8 mouse cellular contexts compared by ENCODE assay signal in the genomic region with DNA sequence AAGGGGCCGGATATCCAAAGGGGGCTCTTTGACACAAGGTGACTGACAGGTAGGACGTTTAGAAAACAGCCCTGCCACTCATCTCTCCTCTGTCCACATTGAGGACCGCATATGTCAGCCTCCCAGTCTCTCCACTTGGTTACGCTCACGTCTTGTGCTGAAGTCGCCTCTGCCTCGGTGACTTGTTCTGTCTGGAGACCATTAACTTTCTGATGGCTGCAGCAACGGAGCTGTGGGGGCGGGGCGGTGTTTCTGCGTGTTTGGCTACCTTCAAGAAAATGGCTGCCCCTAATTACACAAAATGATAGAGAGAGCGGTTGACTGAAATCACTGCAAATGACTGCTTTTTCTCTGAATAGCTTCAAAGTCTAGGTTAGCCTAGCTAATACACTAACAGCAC. TPM values are rescaled to one million over a fixed set of nuclear protein-coding genes. Genes with fewer than 3 reads are reported as not detected.
DNase-seq lines count a peak whose midpoint lies in the region; ATAC-seq and TF ChIP-seq lines count a peak whose summit lies in the region.

No protein-coding gene starts in this region.

- H3K4me3 ChIP-seq in forebrain, embryonic 12.5 days (replicated peaks): peak overlapping the region; percentile 25
- H3K4me3 ChIP-seq in stomach, embryonic 16.5 days (replicated peaks; ENCODE audit: low read length): peak overlapping the region; percentile 7; the same call in 1 of the 2 replicates
- H3K4me3 ChIP-seq in gastrocnemius, adult 2 months: no peak overlapping the region

- TF ChIP-seq CTCF in gastrocnemius, adult 2 months (IDR thresholded peaks at IDR 0.05): no peak

- H3K4me1 ChIP-seq in forebrain, embryonic 12.5 days: peaks cover 13% of the 10 kb centered on the region
- no peaks in the 10 kb centered on the region for H3K4me1 ChIP-seq in stomach, embryonic 16.5 days (ENCODE audit: control insufficient read depth, insufficient read depth, low read length)

- H3K27me3 ChIP-seq in forebrain, embryonic 12.5 days: peaks cover 7% of the 10 kb centered on the region; the same call in 1 of the 2 replicates
- peaks cover 11% of the 10 kb centered on the region for H3K27me3 ChIP-seq in stomach, embryonic 16.5 days (ENCODE audit: control insufficient read depth, insufficient read depth, low read length)

- H3K36me3 ChIP-seq in forebrain, embryonic 12.5 days (replicated peaks): no peaks in the 10 kb centered on the region
- H3K36me3 ChIP-seq in stomach, embryonic 16.5 days (ENCODE audit: control insufficient read depth, insufficient read depth, low read length): no peaks in the 10 kb centered on the region

- WGBS in forebrain, embryonic 12.5 days: 7% methylated on average over 12 of the region's 12 CpGs
- 15% methylated on average over 12 of the region's 12 CpGs for WGBS in stomach, embryonic 16.5 days

- 0 out of 2 replicates have a peak, but pooled peaks cover 4% of the 10 kb centered on the region for H3K9me3 ChIP-seq in forebrain, embryonic 12.5 days
- H3K9me3 ChIP-seq in stomach, embryonic 16.5 days (replicated peaks; ENCODE audit: control insufficient read depth, low read length): 0 out of 2 replicates have a peak, but pooled peaks cover 4% of the 10 kb centered on the region

- intact Hi-C loops in gastrocnemius, adult 2 months (cut with DNase I): no loop called here

- peak; percentile 6 for DNase-seq in adrenal gland, postnatal 10 days
- no peak for DNase-seq in adrenal gland, postnatal 36 days
- DNase-seq in layer of hippocampus, postnatal 14 days (ENCODE audit: low spot score in 2 of 2): peak; percentile 12 to 19
- DNase-seq in layer of hippocampus, adult 9-11 months: no peak
- DNase-seq in liver: peak; percentile 5
- no peak for DNase-seq in gastrocnemius, adult 2 months

- peak overlapping the region; percentile 33; the same call in 1 of the 2 replicates for H3K9ac ChIP-seq in forebrain, embryonic 12.5 days
- H3K9ac ChIP-seq in stomach, embryonic 16.5 days (ENCODE audit: low read length): no peak overlapping the region

- H3K27ac ChIP-seq in forebrain, embryonic 12.5 days: no peak overlapping the region
- no peak overlapping the region for H3K27ac ChIP-seq in stomach, embryonic 16.5 days (ENCODE audit: low read length)
- no peak overlapping the region for H3K27ac ChIP-seq in gastrocnemius, adult 2 months

- ATAC-seq in forebrain, embryonic 12.5 days (ENCODE audit: low FRiP score): peak; percentile 64; the same call in 1 of the 2 replicates
- ATAC-seq in stomach, embryonic 16.5 days (ENCODE audit: insufficient read depth, low FRiP score): no peak

- H3K4me2 ChIP-seq in forebrain, embryonic 12.5 days: peak overlapping the region; percentile 58
- H3K4me2 ChIP-seq in stomach, embryonic 16.5 days (ENCODE audit: low read depth, low read length): peak overlapping the region; percentile 27

RNA-seq across cellular contexts. Expression of gene Gm5617, which starts 43.4 kb away (rescaled TPM):
- 10 to 100 TPM; 52.7 to 58.4 TPM for total RNA-seq in adrenal gland, postnatal 10 days (2021)
- total RNA-seq in adrenal gland, postnatal 36 days (2021): 10 to 100 TPM; 36.7 to 62.8 TPM
- total RNA-seq in layer of hippocampus, postnatal 14 days (2021): 10 to 100 TPM; 11.2 to 14.2 TPM
- 37.0 and 39.1 TPM in 2 replicates for polyA plus RNA-seq in forebrain, embryonic 12.5 days (2016; fragmentation: Nextera tagmentation; extraction: Ambion mirVana)
- polyA plus RNA-seq in stomach, embryonic 16.5 days (2015; fragmentation: Nextera tagmentation; extraction: Ambion mirVana): 25.4 and 29.2 TPM in 2 replicates
- total RNA-seq in gastrocnemius, adult 2 months (2021): 10 to 100 TPM in 1 of 2 experiments, 1 to 10 TPM in 1; 8.1 to 10.3 TPM

RNA-seq across cellular contexts. Expression of gene Rbm7, which starts 43.6 kb away (rescaled TPM):
- total RNA-seq in adrenal gland, postnatal 10 days (2021): 10 to 100 TPM; 64.6 to 70.9 TPM
- 10 to 100 TPM; 72.7 to 80.7 TPM for total RNA-seq in adrenal gland, postnatal 36 days (2021)
- total RNA-seq in layer of hippocampus, postnatal 14 days (2021): 10 to 100 TPM; 34.0 to 38.9 TPM
- polyA plus RNA-seq in forebrain, embryonic 12.5 days (2016; fragmentation: Nextera tagmentation; extraction: Ambion mirVana): 109 and 111 TPM in 2 replicates
- 115 and 124 TPM in 2 replicates for polyA plus RNA-seq in stomach, embryonic 16.5 days (2015; fragmentation: Nextera tagmentation; extraction: Ambion mirVana)
- total RNA-seq in gastrocnemius, adult 2 months (2021): 10 to 100 TPM; 15.2 to 16.0 TPM

RNA-seq across cellular contexts. Expression of gene Rexo2, which starts 58.3 kb away (rescaled TPM):
- total RNA-seq in adrenal gland, postnatal 10 days (2021): 10 to 100 TPM; 73.3 to 85.1 TPM
- 100 to 1,000 TPM; 131 TPM for total RNA-seq in adrenal gland, postnatal 36 days (2021)
- total RNA-seq in layer of hippocampus, postnatal 14 days (2021): 10 to 100 TPM; 94.3 to 95.8 TPM
- 95.8 and 107 TPM in 2 replicates for polyA plus RNA-seq in forebrain, embryonic 12.5 days (2016; fragmentation: Nextera tagmentation; extraction: Ambion mirVana)
- polyA plus RNA-seq in stomach, embryonic 16.5 days (2015; fragmentation: Nextera tagmentation; extraction: Ambion mirVana): 141 and 149 TPM in 2 replicates
- total RNA-seq in gastrocnemius, adult 2 months (2021): 10 to 100 TPM; 66.0 to 68.1 TPM

Comparison
In these comparisons a context has a peak if more than half of its experiments do, and no peak if none do; other contexts are left out.
1. DNase-seq: peak in adrenal gland, postnatal 10 days (single experiment), layer of hippocampus, postnatal 14 days (2 of 2) and liver (single experiment); none in adrenal gland, postnatal 36 days (0 of 2), layer of hippocampus, adult 9-11 months (single experiment) and gastrocnemius, adult 2 months (single experiment).